Mouse (Mus musculus) kidney, embryonic 14.5 days (tissue): ENCODE measurements around the gene Cdh22. TPM values are rescaled to one million over a fixed set of nuclear protein-coding genes. Genes with fewer than 3 reads are reported as not detected.
A peak's percentile ranks its signal among the peaks of the same experiment; 100 is the strongest.

Source experiments
- ATAC-seq: fragments of 200-750 bp; cut with Nextera tagmentation; 2 replicates; pipeline ENCODE4 v1.8.0; 2017; ENCODE audit warnings: moderate number of reproducible peaks, mild to moderate bottlenecking, moderate TSS enrichment, moderate library complexity; ENCODE audit not compliant: low FRiP score, low TSS enrichment
- H3K27ac ChIP-seq: fragments of 300-500 bp; sonication (generic); 2 replicates; pipeline ENCODE4 v1.5.1; 2014; ENCODE audit warnings: low read depth, mild to moderate bottlenecking, low read length, moderate library complexity, mixed read lengths
- H3K27me3 ChIP-seq: fragments of 300-500 bp; sonication (generic); 2 replicates; pipeline ENCODE4 v1.6.1; 2014; ENCODE audit warnings: mild to moderate bottlenecking, low read length; ENCODE audit not compliant: control insufficient read depth, insufficient read depth
- H3K36me3 ChIP-seq: fragments of 300-500 bp; sonication (generic); 2 replicates; pipeline ENCODE4 v1.6.1; 2014; ENCODE audit warnings: low read length, mixed read lengths; ENCODE audit not compliant: control insufficient read depth, insufficient read depth
- H3K4me1 ChIP-seq: fragments of 300-500 bp; sonication (generic); 2 replicates; pipeline ENCODE4 v1.6.1; 2014; ENCODE audit warnings: low read length, mixed read lengths; ENCODE audit not compliant: control insufficient read depth, insufficient read depth
- H3K4me2 ChIP-seq: fragments of 300-500 bp; sonication (generic); replicated peaks from 2 replicates; pipeline ENCODE4 v1.6.1; 2014; ENCODE audit warnings: low read depth, mild to moderate bottlenecking, low read length
- H3K4me3 ChIP-seq: fragments of 300-500 bp; sonication (generic); 2 replicates; pipeline ENCODE4 v1.5.1; 2014; ENCODE audit warnings: mild to moderate bottlenecking, low read length
- H3K9ac ChIP-seq: fragments of 300-500 bp; sonication (generic); 2 replicates; pipeline ENCODE4 v1.6.1; 2014; ENCODE audit warnings: low read depth, mild to moderate bottlenecking, low read length, moderate library complexity
- H3K9me3 ChIP-seq: fragments of 300-500 bp; sonication (generic); 2 replicates; pipeline ENCODE4 v1.6.1; 2016; ENCODE audit warnings: low read length; ENCODE audit not compliant: control insufficient read depth
- WGBS: fragments of 180-500 bp; shearing (Covaris S2); extraction: QIAGEN DNeasy Blood & Tissue Kit; methylation state at CpG from one replicate; pipeline ENCODE4 v1.1.7; 2014; 5-methylcytosine and 5-hydroxymethylcytosine counted together
- polyA plus RNA-seq: library from polyadenylated mRNA; unstranded; fragments of >200 nt; fragmentation: Nextera tagmentation; extraction: Ambion mirVana; gene quantifications from 2 replicates; pipeline ENCODE4 v1.2.1, GENCODE M21; 2014

Gene Cdh22
- polyA plus RNA-seq, 1 experiment from 2014 or later: 0.74 TPM

- WGBS: 34% methylated on average over 12 of the region's 12 CpGs
- H3K27me3 ChIP-seq: peaks cover 14% of the 10 kb centered on the region
These were observed 103.2 kb downstream of the Cdh22 start for GRCm38 (mm10) chr2:165131428-165131827.

GRCm38 (mm10) chr2:165129189-165129588, 105.5 kb downstream of the Cdh22 start:
- Histone ChIP-seq H3K4me3 (no peak overlapping the region), H3K4me1 (peaks cover 9% of the 10 kb centered on the region; the same call in 1 of the 2 replicates), H3K9ac (no peak overlapping the region), H3K9me3 (no peaks in the 10 kb centered on the region), H3K4me2 (no peak overlapping the region), H3K27ac (no peak overlapping the region), H3K27me3 (peaks cover 12% of the 10 kb centered on the region), H3K36me3 (no peaks in the 10 kb centered on the region)
- ATAC-seq: peak; percentile 55
- 41% methylated on average over 4 of the region's 4 CpGs for whole genome bisulfite sequencing

More at GRCm38 (mm10) chr2:165131428-165131827, 103.2 kb downstream of the Cdh22 start:
- Histone ChIP-seq H3K4me2 (no peak overlapping the region), H3K36me3 (no peaks in the 10 kb centered on the region), H3K27ac (no peak overlapping the region), H3K9me3 (no peaks in the 10 kb centered on the region), H3K4me1 (peaks cover 14% of the 10 kb centered on the region), H3K9ac (no peak overlapping the region), H3K4me3 (no peak overlapping the region)
- no peak for ATAC-seq

- 47% methylated on average over 10 of the region's 10 CpGs for WGBS
- no peak overlapping the region for H3K27ac ChIP-seq
- no peak overlapping the region for H3K9ac ChIP-seq
- H3K36me3 ChIP-seq: no peaks in the 10 kb centered on the region
- peaks cover 6% of the 10 kb centered on the region for H3K27me3 ChIP-seq
- no peaks in the 10 kb centered on the region for H3K9me3 ChIP-seq
- H3K4me3 ChIP-seq: no peak overlapping the region
- no peaks in the 10 kb centered on the region for H3K4me1 ChIP-seq
- H3K4me2 ChIP-seq: no peak overlapping the region
- ATAC-seq: no peak
These were observed 107.6 kb downstream of the Cdh22 start for GRCm38 (mm10) chr2:165126896-165127562.

- peaks cover 25% of the 10 kb centered on the region for H3K27me3 ChIP-seq
- H3K4me2 ChIP-seq: no peak overlapping the region
- H3K36me3 ChIP-seq: no peaks in the 10 kb centered on the region
- H3K4me1 ChIP-seq: peaks cover 7% of the 10 kb centered on the region; the same call in 1 of the 2 replicates
- no peaks in the 10 kb centered on the region for H3K9me3 ChIP-seq
- 27% methylated on average over 10 of the region's 10 CpGs for WGBS
- no peak overlapping the region for H3K27ac ChIP-seq
- H3K9ac ChIP-seq: no peak overlapping the region
- no peak overlapping the region for H3K4me3 ChIP-seq
- ATAC-seq: peak; percentile 58
These were observed 113.3 kb downstream of the Cdh22 start for GRCm38 (mm10) chr2:165121206-165121840.

- Histone ChIP-seq H3K27me3 (peaks cover 30% of the 10 kb centered on the region), H3K4me2 (no peak overlapping the region), H3K9me3 (no peaks in the 10 kb centered on the region), H3K27ac (no peak overlapping the region), H3K4me3 (no peak overlapping the region), H3K4me1 (peaks cover 7% of the 10 kb centered on the region; the same call in 1 of the 2 replicates), H3K36me3 (no peaks in the 10 kb centered on the region), H3K9ac (no peak overlapping the region)
- no peak for ATAC-seq
- whole genome bisulfite sequencing: 67% methylated on average over 9 of the region's 9 CpGs
These were observed 113.9 kb downstream of the Cdh22 start for GRCm38 (mm10) chr2:165120765-165121164.

- Histone ChIP-seq H3K4me3 (no peak overlapping the region), H3K9me3 (no peaks in the 10 kb centered on the region), H3K4me2 (no peak overlapping the region), H3K27ac (no peak overlapping the region), H3K4me1 (no peaks in the 10 kb centered on the region), H3K9ac (no peak overlapping the region), H3K27me3 (peaks cover 88% of the 10 kb centered on the region), H3K36me3 (no peaks in the 10 kb centered on the region)
- 15% methylated on average over 11 of the region's 11 CpGs for WGBS
- peak; percentile 61 for ATAC-seq
These were observed 120.9 kb downstream of the Cdh22 start for GRCm38 (mm10) chr2:165113733-165114132.

- peak; percentile 73; the same call in 1 of the 2 replicates for ATAC-seq
- 0% methylated on average over 52 of the region's 54 CpGs for WGBS
- H3K36me3 ChIP-seq: no peaks in the 10 kb centered on the region
- 0 out of 2 replicates have a peak overlapping the region, but pooled peaks have one; percentile 10 for H3K4me2 ChIP-seq
- H3K27me3 ChIP-seq: peaks cover 92% of the 10 kb centered on the region
- H3K4me3 ChIP-seq: no peak overlapping the region; the same call in 1 of the 2 replicates
- H3K4me1 ChIP-seq: no peaks in the 10 kb centered on the region
- H3K9ac ChIP-seq: no peak overlapping the region; the same call in 1 of the 2 replicates
- no peaks in the 10 kb centered on the region for H3K9me3 ChIP-seq
- no peak overlapping the region for H3K27ac ChIP-seq
These were observed 122.5 kb downstream of the Cdh22 start for GRCm38 (mm10) chr2:165112149-165112548.

- peak; percentile 40; the same call in 1 of the 2 replicates for ATAC-seq
- no peaks in the 10 kb centered on the region for H3K4me1 ChIP-seq
- no peak overlapping the region for H3K4me3 ChIP-seq
- no peaks in the 10 kb centered on the region for H3K36me3 ChIP-seq
- peaks cover 55% of the 10 kb centered on the region for H3K27me3 ChIP-seq
- H3K9me3 ChIP-seq: no peaks in the 10 kb centered on the region
- no peak overlapping the region for H3K9ac ChIP-seq
- H3K4me2 ChIP-seq: no peak overlapping the region
- 12% methylated on average over 18 of the region's 18 CpGs for WGBS
- H3K27ac ChIP-seq: no peak overlapping the region
These were observed 128.1 kb downstream of the Cdh22 start for GRCm38 (mm10) chr2:165106585-165106984.

GRCm38 (mm10) chr2:165105513-165106079, 129.1 kb downstream of the Cdh22 start:
- ATAC-seq: no peak
- H3K27ac ChIP-seq: no peak overlapping the region
- no peaks in the 10 kb centered on the region for H3K4me1 ChIP-seq
- 66% methylated on average over 16 of the region's 16 CpGs for WGBS
- no peaks in the 10 kb centered on the region for H3K36me3 ChIP-seq
- H3K9ac ChIP-seq: no peak overlapping the region
- peaks cover 53% of the 10 kb centered on the region for H3K27me3 ChIP-seq
- H3K4me2 ChIP-seq: no peak overlapping the region
- H3K9me3 ChIP-seq: no peaks in the 10 kb centered on the region
- H3K4me3 ChIP-seq: no peak overlapping the region
